Mouse (Mus musculus): ENCODE data around the gene 1700088E04Rik. TPM values are rescaled to one million over a fixed set of nuclear protein-coding genes. Genes with fewer than 3 reads are reported as not detected.

Gene 1700088E04Rik
- total and polyA plus RNA-seq, 2 experiments from 2014 or later = 15.2 to 23.7 TPM

DNA sequence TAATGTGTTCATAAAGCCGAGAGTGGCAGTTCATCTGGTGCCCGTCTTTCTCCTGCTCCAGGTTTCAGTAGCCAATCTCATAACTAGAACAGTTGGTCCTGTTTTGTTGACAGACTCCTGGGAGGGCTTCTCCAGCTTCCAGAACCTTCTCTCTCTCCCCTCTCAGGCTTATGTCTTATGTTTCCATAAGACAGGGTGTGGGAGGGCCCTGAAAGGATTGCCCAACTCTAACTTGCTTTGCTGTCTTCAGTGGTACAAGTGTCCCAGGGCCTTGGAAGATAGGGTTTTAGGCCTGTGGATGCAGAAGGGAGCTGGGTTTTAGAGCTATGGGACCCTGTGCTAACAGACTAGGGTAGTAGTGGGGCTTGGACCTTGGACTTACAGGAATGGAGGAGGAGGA is 30.5 kb downstream of the 1700088E04Rik start:
- no peak for TF ChIP-seq CTCF (IDR thresholded peaks at IDR 0.05; ENCODE audit: low read depth)

DNA sequence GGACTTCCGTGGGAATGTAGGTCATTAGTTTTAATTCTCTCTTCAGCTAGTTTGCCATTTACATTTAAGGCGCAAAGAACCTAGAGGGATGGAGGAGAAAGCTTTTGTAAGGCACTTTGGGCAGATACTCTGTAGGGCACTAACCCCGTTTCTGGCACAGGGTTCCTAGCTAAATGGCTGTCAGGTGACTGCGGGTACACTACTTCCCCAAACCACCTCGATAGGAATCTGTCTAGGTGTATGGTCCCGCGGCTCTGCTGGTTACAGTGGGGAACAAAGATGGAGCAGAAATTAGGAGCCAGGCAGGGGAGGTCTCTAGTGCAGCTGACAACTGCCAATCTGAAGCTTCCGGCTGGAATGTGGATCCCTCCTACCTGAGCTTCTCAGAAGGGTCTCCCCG is 31.0 kb downstream of the 1700088E04Rik start:
- no peaks in the 10 kb centered on the region for H3K9me3 ChIP-seq (ENCODE audit: low read length)
- peak overlapping the region; percentile 91 for H3K9ac ChIP-seq
- peak overlapping the region; percentile 98 for H3K4me2 ChIP-seq (ENCODE audit: low read depth)
- peak overlapping the region; percentile 86 for H3K4me3 ChIP-seq (ENCODE audit: low read depth, low read length)
- H3K4me1 ChIP-seq (ENCODE audit: insufficient read depth) = peaks cover 22% of the 10 kb centered on the region; the same call in 1 of the 2 replicates
- DNase-seq (no peak), ATAC-seq (no peak)
- 19% methylated on average over 9 of the region's 9 CpGs for whole genome bisulfite sequencing
- H3K36me3 ChIP-seq (ENCODE audit: insufficient read depth) = 0 out of 2 replicates have a peak, but pooled peaks cover 7% of the 10 kb centered on the region
- no peak overlapping the region for H3K27ac ChIP-seq (ENCODE audit: low read depth, low read length)
- no peaks in the 10 kb centered on the region for H3K27me3 ChIP-seq (ENCODE audit: insufficient read depth, low read length)
- TF ChIP-seq CTCF (IDR thresholded peaks at IDR 0.05; ENCODE audit: low read depth) = no peak

More for the DNA sequence above, 30.5 kb downstream of the 1700088E04Rik start:
- no peak for ATAC-seq
- 42% methylated on average over 2 of the region's 2 CpGs for WGBS
- Histone ChIP-seq H3K36me3 (ENCODE audit: insufficient read depth) (0 out of 2 replicates have a peak, but pooled peaks cover 12% of the 10 kb centered on the region), H3K4me3 (ENCODE audit: low read depth, low read length) (peak overlapping the region; percentile 86; the same call in 1 of the 2 replicates), H3K9me3 (ENCODE audit: low read length) (no peaks in the 10 kb centered on the region), H3K9ac (0 out of 2 replicates have a peak overlapping the region, but pooled peaks have one; percentile 91), H3K27me3 (ENCODE audit: insufficient read depth, low read length) (no peaks in the 10 kb centered on the region), H3K27ac (ENCODE audit: low read depth, low read length) (no peak overlapping the region), H3K4me1 (ENCODE audit: insufficient read depth) (peaks cover 22% of the 10 kb centered on the region; the same call in 1 of the 2 replicates), H3K4me2 (ENCODE audit: low read depth) (peak overlapping the region; percentile 98)
- DNase-seq = no peak

DNA sequence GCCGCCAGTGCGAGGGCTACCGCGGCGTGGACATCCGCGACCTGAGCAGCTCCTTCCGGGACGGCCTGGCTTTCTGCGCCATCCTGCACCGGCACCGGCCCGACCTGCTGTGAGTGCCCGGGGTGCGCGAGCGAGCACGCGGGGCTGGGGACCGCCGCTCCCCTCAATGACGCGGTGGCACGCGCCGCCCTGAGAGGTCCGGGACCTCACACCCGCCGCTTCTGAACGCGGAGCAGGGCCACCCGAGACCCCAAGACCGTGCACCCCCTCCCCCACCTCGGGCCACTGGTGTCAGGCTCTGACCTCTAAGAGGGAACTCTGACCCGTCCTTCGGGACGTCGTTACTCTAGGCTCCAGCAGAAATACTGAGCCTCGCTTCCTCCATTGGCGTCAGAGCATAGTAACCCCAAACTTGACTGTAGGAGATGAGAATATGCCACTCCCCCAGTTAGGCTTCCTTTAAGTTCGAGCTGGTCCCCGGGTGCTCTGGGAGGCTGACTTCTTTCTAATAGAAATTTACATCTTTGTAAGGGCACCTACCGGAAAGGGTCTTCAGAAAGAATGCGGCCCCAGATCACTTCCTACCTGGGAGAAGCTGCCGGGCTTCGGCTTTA is 31.6 kb downstream of the 1700088E04Rik start:
- DNase-seq (peak; percentile 47), ATAC-seq (peak; percentile 70)
- peak overlapping the region; percentile 69 for H3K27ac ChIP-seq (ENCODE audit: low read depth, low read length)
- H3K9me3 ChIP-seq (ENCODE audit: low read length) = no peaks in the 10 kb centered on the region
- 2% methylated on average over 41 of the region's 46 CpGs for WGBS
- no peak for TF ChIP-seq CTCF (IDR thresholded peaks at IDR 0.05; ENCODE audit: low read depth)
- H3K4me3 ChIP-seq (ENCODE audit: low read depth, low read length) = peak overlapping the region; percentile 86
- 0 out of 2 replicates have a peak, but pooled peaks cover under 1% of the 10 kb centered on the region for H3K36me3 ChIP-seq (ENCODE audit: insufficient read depth)
- H3K4me2 ChIP-seq (ENCODE audit: low read depth) = peak overlapping the region; percentile 98
- no peaks in the 10 kb centered on the region for H3K27me3 ChIP-seq (ENCODE audit: insufficient read depth, low read length)
- peaks cover 22% of the 10 kb centered on the region; the same call in 1 of the 2 replicates for H3K4me1 ChIP-seq (ENCODE audit: insufficient read depth)
- peak overlapping the region; percentile 91 for H3K9ac ChIP-seq

DNA sequence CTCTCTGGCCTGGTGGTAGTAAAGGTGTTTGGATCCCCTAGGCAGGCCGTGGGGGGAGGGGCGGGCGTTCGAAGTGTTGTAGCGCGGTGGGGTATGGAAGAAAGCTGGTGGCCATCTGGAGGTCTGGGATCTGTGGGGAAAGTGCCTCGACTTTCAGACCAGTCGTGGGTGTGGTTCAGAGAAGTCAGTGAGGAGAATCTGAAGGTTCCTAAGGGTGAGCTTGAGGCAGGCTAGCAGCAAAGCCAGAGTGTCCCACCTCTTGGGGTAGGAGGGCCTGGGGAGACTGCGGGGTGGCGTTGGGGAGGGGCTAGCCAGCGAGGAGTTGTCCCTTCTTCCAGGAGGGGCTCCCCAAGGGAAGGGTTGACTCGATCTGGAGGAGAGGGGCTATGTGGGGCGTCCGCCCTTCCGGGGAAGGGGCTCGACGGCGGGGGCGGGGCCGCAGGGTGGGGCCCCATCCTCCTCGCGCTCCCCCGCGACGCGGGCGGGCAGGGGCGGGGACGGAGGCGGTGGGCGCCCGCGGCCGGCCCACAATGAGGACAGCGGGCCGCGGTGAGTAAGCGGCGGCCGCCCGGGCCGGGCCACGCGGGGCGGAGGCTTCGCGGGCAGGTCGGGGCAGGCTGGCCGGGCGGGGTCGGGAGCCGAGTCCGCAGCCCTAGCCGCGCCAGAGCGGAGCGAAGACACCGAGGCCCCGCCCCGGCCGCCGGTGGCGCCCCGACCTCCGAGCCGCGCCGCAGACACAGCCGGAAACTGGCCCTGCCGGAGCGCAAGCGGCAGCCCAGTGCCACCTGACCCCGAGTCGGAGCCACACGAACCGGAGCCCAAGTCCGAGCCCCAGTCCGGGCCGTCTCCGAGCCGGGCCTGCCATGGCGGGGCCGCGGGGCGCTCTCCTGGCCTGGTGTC is 32.4 kb downstream of the 1700088E04Rik start, which contains the start of gene Micall1:
Gene Micall1, plus strand, starts transcription at position 478 of the 900 bp plus-strand sequence.
- Histone ChIP-seq H3K27ac (ENCODE audit: low read depth, low read length) (peak within 1 kb of the TSS; percentile 69), H3K27me3 (ENCODE audit: insufficient read depth, low read length) (no peaks in the 10 kb centered on the region), H3K4me1 (ENCODE audit: insufficient read depth) (peaks cover 22% of the 10 kb centered on the region; the same call in 1 of the 2 replicates), H3K4me2 (ENCODE audit: low read depth) (peak within 1 kb of the TSS; percentile 98), H3K9ac (peak within 1 kb of the TSS; percentile 91), H3K4me3 (ENCODE audit: low read depth, low read length) (peak within 1 kb of the TSS; percentile 86), H3K9me3 (ENCODE audit: low read length) (no peaks in the 10 kb centered on the region), H3K36me3 (ENCODE audit: insufficient read depth) (no peaks in the 10 kb centered on the region)
- TF ChIP-seq CTCF (IDR thresholded peaks at IDR 0.05; ENCODE audit: low read depth) = no peak
- ATAC-seq (peak; percentile 70), DNase-seq (peak; percentile 38)
- WGBS = under 1% methylated on average over 81 of the region's 85 CpGs

DNA sequence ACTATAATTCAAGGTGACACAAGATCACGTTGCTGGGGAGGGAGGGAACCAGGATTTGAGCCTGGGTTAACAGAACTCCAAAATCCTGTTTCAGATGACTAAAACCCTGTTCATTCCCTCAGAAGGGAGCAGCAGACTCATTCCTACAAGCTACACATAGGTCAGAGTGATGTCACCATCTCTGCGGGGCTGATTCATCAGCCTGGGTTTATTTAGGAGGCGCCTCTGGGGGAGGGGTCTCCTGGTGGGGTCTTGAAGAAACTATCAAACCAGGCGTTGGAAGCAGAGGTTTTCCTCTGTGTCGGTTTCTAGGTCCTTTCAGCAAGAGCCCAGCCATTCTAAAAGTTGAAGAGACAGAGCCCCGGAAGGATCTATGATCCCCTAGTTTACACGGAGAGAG is 33.1 kb downstream of the 1700088E04Rik start:
- no peak overlapping the region for H3K9ac ChIP-seq
- no peak for TF ChIP-seq CTCF (IDR thresholded peaks at IDR 0.05; ENCODE audit: low read depth)
- 23% methylated on average over 7 of the region's 7 CpGs for WGBS
- no peak overlapping the region for H3K27ac ChIP-seq (ENCODE audit: low read depth, low read length)
- H3K4me3 ChIP-seq (ENCODE audit: low read depth, low read length) = peak overlapping the region; percentile 86; the same call in 1 of the 2 replicates
- H3K36me3 ChIP-seq (ENCODE audit: insufficient read depth) = no peaks in the 10 kb centered on the region
- ATAC-seq = no peak
- no peak for DNase-seq
- no peaks in the 10 kb centered on the region for H3K9me3 ChIP-seq (ENCODE audit: low read length)
- H3K27me3 ChIP-seq (ENCODE audit: insufficient read depth, low read length) = no peaks in the 10 kb centered on the region
- peak overlapping the region; percentile 98 for H3K4me2 ChIP-seq (ENCODE audit: low read depth)
- H3K4me1 ChIP-seq (ENCODE audit: insufficient read depth) = peaks cover 22% of the 10 kb centered on the region; the same call in 1 of the 2 replicates

DNA sequence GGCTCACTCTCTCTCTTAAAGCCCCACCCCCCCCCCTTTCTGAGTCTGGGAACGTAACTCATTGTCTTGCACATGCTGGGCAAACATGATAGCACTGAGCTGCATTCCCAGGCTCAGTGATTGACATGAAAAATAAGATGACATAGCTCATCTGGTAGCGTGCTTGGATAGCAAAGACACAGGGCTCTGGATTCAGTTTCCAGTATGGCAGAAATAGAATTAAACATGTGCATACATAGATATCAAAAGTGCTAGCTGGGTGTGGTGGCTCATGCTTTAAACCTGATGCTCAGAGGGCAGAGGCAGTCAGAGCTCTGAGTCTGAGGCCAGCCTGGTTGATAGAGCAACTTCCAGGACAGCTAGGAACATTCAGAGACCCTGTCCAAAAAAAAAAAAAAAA is 35.2 kb downstream of the 1700088E04Rik start:
- DNase-seq (no peak), ATAC-seq (no peak)
- H3K9ac ChIP-seq = no peak overlapping the region
- H3K27me3 ChIP-seq (ENCODE audit: insufficient read depth, low read length) = no peaks in the 10 kb centered on the region
- no peaks in the 10 kb centered on the region for H3K9me3 ChIP-seq (ENCODE audit: low read length)
- WGBS = 41% methylated on average over 2 of the region's 2 CpGs
- H3K4me2 ChIP-seq (ENCODE audit: low read depth) = no peak overlapping the region
- no peaks in the 10 kb centered on the region for H3K36me3 ChIP-seq (ENCODE audit: insufficient read depth)
- H3K4me3 ChIP-seq (ENCODE audit: low read depth, low read length) = no peak overlapping the region
- TF ChIP-seq CTCF (IDR thresholded peaks at IDR 0.05; ENCODE audit: low read depth) = no peak
- no peak overlapping the region for H3K27ac ChIP-seq (ENCODE audit: low read depth, low read length)
- H3K4me1 ChIP-seq (ENCODE audit: insufficient read depth) = peaks cover 14% of the 10 kb centered on the region; the same call in 1 of the 2 replicates

Measured in forebrain, postnatal 0 days (tissue).